Mouse (Mus musculus) embryonic facial prominence, embryonic 14.5 days (tissue): ENCODE measurements around the gene Pik3r5. TPM values are rescaled to one million over a fixed set of nuclear protein-coding genes. Genes with fewer than 3 reads are reported as not detected.

ENCODE experiments used
- ATAC-seq: fragments of 200-750 bp; cut with Nextera tagmentation; 2 replicates; pipeline ENCODE4 v1.8.0; 2017; ENCODE audit warnings: low read depth, moderate number of reproducible peaks, moderate TSS enrichment
- DNase-seq: peaks from one replicate; pipeline ENCODE4 v3.0.0-alpha.2; 2015; ENCODE audit warnings: low spot score
- H3K27ac ChIP-seq: fragments of 300-500 bp; sonication (generic); replicated peaks from 2 replicates; pipeline ENCODE4 v1.5.1; 2014; ENCODE audit warnings: low read depth, mild to moderate bottlenecking, low read length, moderate library complexity
- H3K27me3 ChIP-seq: fragments of 300-500 bp; sonication (generic); replicated peaks from 2 replicates; pipeline ENCODE4 v1.6.1; 2014; ENCODE audit warnings: low read length; ENCODE audit not compliant: control insufficient read depth, insufficient read depth
- H3K36me3 ChIP-seq: fragments of 300-500 bp; sonication (generic); 2 replicates; pipeline ENCODE4 v1.6.1; 2014; ENCODE audit warnings: low read length, mixed read lengths; ENCODE audit not compliant: control insufficient read depth, insufficient read depth
- H3K4me1 ChIP-seq: fragments of 300-500 bp; sonication (generic); 2 replicates; pipeline ENCODE4 v1.6.1; 2014; ENCODE audit warnings: antibody characterized with exemption, low read length; ENCODE audit not compliant: control insufficient read depth, insufficient read depth
- H3K4me2 ChIP-seq: fragments of 300-500 bp; sonication (generic); 2 replicates; pipeline ENCODE4 v1.6.1; 2014; ENCODE audit warnings: low read depth, mild to moderate bottlenecking, low read length, moderate library complexity, mixed read lengths
- H3K4me3 ChIP-seq: fragments of 300-500 bp; sonication (generic); 2 replicates; pipeline ENCODE4 v1.5.1; 2014; ENCODE audit warnings: low read depth, mild to moderate bottlenecking, low read length
- H3K9ac ChIP-seq: fragments of 300-500 bp; sonication (generic); 2 replicates; pipeline ENCODE4 v1.6.1; 2014; ENCODE audit warnings: low read depth, mild to moderate bottlenecking, low read length, moderate library complexity, mixed read lengths
- H3K9me3 ChIP-seq: fragments of 300-500 bp; sonication (generic); 2 replicates; pipeline ENCODE4 v1.6.1; 2016; ENCODE audit warnings: low read length; ENCODE audit not compliant: control insufficient read depth
- WGBS: fragments of 180-500 bp; shearing (Covaris S2); extraction: QIAGEN DNeasy Blood & Tissue Kit; methylation state at CpG from one replicate; pipeline ENCODE4 v1.1.7; 2014; 5-methylcytosine and 5-hydroxymethylcytosine counted together
- polyA plus RNA-seq: library from polyadenylated mRNA; unstranded; fragments of >200 nt; fragmentation: Nextera tagmentation; extraction: Ambion mirVana; gene quantifications from 2 replicates; pipeline ENCODE4 v1.2.1, GENCODE M21; 2014

Gene Pik3r5
- polyA plus RNA-seq, 1 experiment from 2014 or later: 1.1 TPM

DNA sequence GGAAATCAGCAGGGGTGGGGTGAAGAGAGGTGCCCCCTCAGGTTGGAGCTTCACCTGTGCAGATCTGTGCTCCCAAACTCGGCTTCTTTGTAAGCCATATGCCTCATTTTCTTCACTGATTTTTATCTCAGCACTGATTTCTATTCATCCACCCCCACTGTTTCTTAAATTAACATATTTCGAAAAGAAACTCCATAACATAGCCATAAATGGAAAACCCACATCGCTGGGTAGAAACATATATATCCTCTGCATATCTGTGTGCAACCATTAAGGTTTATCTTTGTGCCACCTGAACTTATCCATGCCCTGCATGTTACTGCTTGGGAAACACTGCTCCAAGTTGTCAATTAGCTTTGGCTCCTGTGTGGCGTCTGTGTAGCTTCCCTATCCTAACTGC, 94.5 kb downstream of the Pik3r5 start:
- no peaks in the 10 kb centered on the region for H3K36me3 ChIP-seq
- H3K4me1 ChIP-seq: no peaks in the 10 kb centered on the region
- no peak overlapping the region for H3K4me3 ChIP-seq
- H3K27me3 ChIP-seq: no peaks in the 10 kb centered on the region
- DNase-seq: no peak
- no peak overlapping the region for H3K27ac ChIP-seq
- 71% methylated on average over 4 of the region's 4 CpGs for WGBS
- no peak overlapping the region for H3K4me2 ChIP-seq
- no peaks in the 10 kb centered on the region for H3K9me3 ChIP-seq
- H3K9ac ChIP-seq: no peak overlapping the region
- ATAC-seq: no peak

DNA sequence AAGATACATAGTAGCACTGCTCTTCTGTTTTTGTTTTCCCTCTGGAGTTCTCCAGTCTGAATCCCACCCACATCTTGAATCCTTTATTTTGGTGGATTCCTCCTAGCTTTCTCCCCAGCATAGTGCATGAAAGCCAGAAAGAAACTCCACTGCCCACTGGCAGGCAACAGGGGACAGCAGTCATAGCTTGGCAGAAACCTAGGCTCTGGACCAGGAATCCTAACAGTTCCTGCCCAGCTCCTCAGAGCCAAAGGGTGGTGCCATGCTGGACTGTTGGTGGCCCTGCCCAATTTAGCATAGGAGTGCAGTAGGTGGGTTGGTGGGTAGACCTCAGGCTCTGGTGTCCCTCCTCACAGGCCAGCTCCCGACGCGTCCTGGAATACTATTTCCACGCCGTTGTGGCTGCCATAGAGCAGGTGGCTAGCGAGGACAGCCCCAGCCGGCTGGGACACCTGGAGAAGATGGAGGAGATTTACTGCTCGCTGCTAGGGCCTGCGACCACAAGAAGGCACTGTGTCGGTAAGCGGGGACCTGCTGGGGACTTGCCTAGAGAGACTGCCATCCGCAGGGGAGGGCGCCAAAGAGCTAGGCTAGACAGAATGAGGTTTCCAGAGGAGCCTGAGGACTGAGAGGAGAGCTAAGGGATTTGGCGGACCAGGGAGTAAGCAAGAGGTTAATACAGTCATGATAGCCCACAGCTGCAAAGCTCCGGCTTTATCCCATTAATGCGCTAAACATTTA, 99.3 kb downstream of the Pik3r5 start:
- DNase-seq (peak; percentile 51), ATAC-seq (no peak)
- Histone ChIP-seq H3K27me3 (no peaks in the 10 kb centered on the region), H3K4me1 (no peaks in the 10 kb centered on the region), H3K4me2 (no peak overlapping the region), H3K36me3 (no peaks in the 10 kb centered on the region), H3K9ac (no peak overlapping the region), H3K27ac (no peak overlapping the region), H3K4me3 (no peak overlapping the region), H3K9me3 (no peaks in the 10 kb centered on the region)
- 21% methylated on average over 16 of the region's 16 CpGs for WGBS

- ATAC-seq (no peak), DNase-seq (no peak)
- WGBS: 67% methylated on average over 11 of the region's 11 CpGs
- H3K9ac ChIP-seq: no peak overlapping the region
- H3K4me1 ChIP-seq: no peaks in the 10 kb centered on the region
- no peak overlapping the region for H3K27ac ChIP-seq
- H3K4me2 ChIP-seq: no peak overlapping the region
- H3K9me3 ChIP-seq: no peaks in the 10 kb centered on the region
- H3K27me3 ChIP-seq: no peaks in the 10 kb centered on the region
- H3K4me3 ChIP-seq: no peak overlapping the region
- H3K36me3 ChIP-seq: no peaks in the 10 kb centered on the region
Measured at GRCm38 (mm10) chr11:68531941-68532535, 100.1 kb downstream of the Pik3r5 start.

GRCm38 (mm10) chr11:68532773-68533172, 100.9 kb downstream of the Pik3r5 start:
- Histone ChIP-seq H3K9me3 (no peaks in the 10 kb centered on the region), H3K9ac (no peak overlapping the region), H3K36me3 (no peaks in the 10 kb centered on the region), H3K27me3 (no peaks in the 10 kb centered on the region), H3K4me3 (no peak overlapping the region), H3K27ac (no peak overlapping the region), H3K4me2 (no peak overlapping the region), H3K4me1 (no peaks in the 10 kb centered on the region)
- DNase-seq (no peak), ATAC-seq (no peak)
- 86% methylated on average over 5 of the region's 5 CpGs for WGBS

GRCm38 (mm10) chr11:68533971-68534475, 102.1 kb downstream of the Pik3r5 start:
- Histone ChIP-seq H3K27ac (no peak overlapping the region), H3K9ac (no peak overlapping the region), H3K27me3 (no peaks in the 10 kb centered on the region), H3K4me3 (no peak overlapping the region), H3K36me3 (no peaks in the 10 kb centered on the region), H3K9me3 (no peaks in the 10 kb centered on the region), H3K4me1 (no peaks in the 10 kb centered on the region), H3K4me2 (no peak overlapping the region)
- ATAC-seq (no peak), DNase-seq (no peak)
- 82% methylated on average over 6 of the region's 6 CpGs for WGBS

DNA sequence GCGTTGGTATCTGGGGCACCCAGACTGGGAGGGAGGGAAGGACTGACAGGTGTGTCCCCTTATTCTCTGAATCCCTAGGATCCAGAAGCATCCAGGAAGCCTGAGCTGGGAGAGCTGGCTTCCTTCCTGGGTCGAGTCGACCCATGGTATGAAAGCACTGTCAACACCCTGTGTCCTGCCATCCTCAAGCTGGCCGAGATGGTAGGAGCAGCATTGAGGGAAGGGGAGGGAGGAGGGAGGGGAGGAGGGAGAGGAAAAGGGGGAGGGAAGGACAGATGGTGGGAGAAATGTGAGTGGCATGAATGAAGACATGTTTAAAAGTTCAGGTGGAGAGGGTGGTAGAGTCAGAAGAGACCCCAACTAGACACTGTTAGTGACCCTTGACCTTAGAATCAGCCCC, 104.1 kb downstream of the Pik3r5 start:
- DNase-seq (no peak), ATAC-seq (no peak)
- Histone ChIP-seq H3K4me3 (no peak overlapping the region), H3K9ac (no peak overlapping the region), H3K36me3 (no peaks in the 10 kb centered on the region), H3K27me3 (no peaks in the 10 kb centered on the region), H3K9me3 (no peaks in the 10 kb centered on the region), H3K4me1 (no peaks in the 10 kb centered on the region), H3K27ac (no peak overlapping the region), H3K4me2 (peak overlapping the region; percentile 18; the same call in 1 of the 2 replicates)
- WGBS: 56% methylated on average over 4 of the region's 4 CpGs

GRCm38 (mm10) chr11:68536465-68536864, 104.5 kb downstream of the Pik3r5 start:
- Histone ChIP-seq H3K36me3 (no peaks in the 10 kb centered on the region), H3K9ac (no peak overlapping the region), H3K27me3 (no peaks in the 10 kb centered on the region), H3K4me1 (no peaks in the 10 kb centered on the region), H3K27ac (no peak overlapping the region), H3K9me3 (no peaks in the 10 kb centered on the region), H3K4me3 (no peak overlapping the region), H3K4me2 (peak overlapping the region; percentile 18; the same call in 1 of the 2 replicates)
- WGBS: 32% methylated on average over 4 of the region's 4 CpGs
- DNase-seq (peak; percentile 68), ATAC-seq (no peak)

DNA sequence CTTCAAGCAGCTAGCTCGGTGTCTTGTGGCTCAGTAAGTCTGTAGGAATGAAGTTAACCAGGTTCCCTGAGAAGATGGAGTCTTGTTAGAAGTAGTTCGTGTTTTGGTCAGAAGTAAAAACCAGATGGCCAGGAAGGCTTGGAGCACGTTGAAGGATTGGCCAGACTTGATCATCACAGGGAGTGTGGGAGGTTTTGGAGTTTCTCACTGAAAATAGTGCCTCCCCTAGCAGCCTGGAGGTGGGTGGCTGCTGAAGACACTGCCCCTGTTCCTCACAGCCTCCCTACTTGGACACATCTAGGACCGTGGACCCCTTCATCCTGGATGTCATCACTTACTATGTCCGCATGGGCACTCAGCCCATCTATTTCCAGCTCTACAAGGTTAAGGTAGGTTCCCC, 107.7 kb downstream of the Pik3r5 start:
- 63% methylated on average over 5 of the region's 5 CpGs for WGBS
- ATAC-seq (no peak), DNase-seq (no peak)
- no peaks in the 10 kb centered on the region for H3K9me3 ChIP-seq
- no peak overlapping the region for H3K4me3 ChIP-seq
- no peaks in the 10 kb centered on the region for H3K4me1 ChIP-seq
- H3K36me3 ChIP-seq: no peaks in the 10 kb centered on the region
- no peak overlapping the region for H3K4me2 ChIP-seq
- no peak overlapping the region for H3K9ac ChIP-seq
- no peak overlapping the region for H3K27ac ChIP-seq
- no peaks in the 10 kb centered on the region for H3K27me3 ChIP-seq

- H3K9me3 ChIP-seq: no peaks in the 10 kb centered on the region
- no peak for ATAC-seq
- 16% methylated on average over 8 of the region's 8 CpGs for WGBS
- H3K27me3 ChIP-seq: no peaks in the 10 kb centered on the region
- H3K4me3 ChIP-seq: no peak overlapping the region
- H3K27ac ChIP-seq: no peak overlapping the region
- no peaks in the 10 kb centered on the region for H3K4me1 ChIP-seq
- H3K4me2 ChIP-seq: no peak overlapping the region
- no peak overlapping the region for H3K9ac ChIP-seq
- no peak for DNase-seq
- H3K36me3 ChIP-seq: no peaks in the 10 kb centered on the region
Measured at GRCm38 (mm10) chr11:68544554-68544953, 112.6 kb downstream of the Pik3r5 start.
